Mouse (Mus musculus) limb, embryonic 14.5 days (tissue): Measurements from ENCODE around the gene Armcx6. TPM values are rescaled to one million over a fixed set of nuclear protein-coding genes. Genes with fewer than 3 reads are reported as not detected.

ENCODE experiments used
- ATAC-seq: fragments of 200-750 bp; cut with Nextera tagmentation; 2 replicates; pipeline ENCODE4 v1.8.0; 2017; ENCODE audit warnings: low read depth, moderate number of reproducible peaks, moderate TSS enrichment; ENCODE audit not compliant: low FRiP score
- DNase-seq: peaks from one replicate; pipeline ENCODE4 v3.0.0-alpha.2; 2015; ENCODE audit warnings: low spot score
- H3K27ac ChIP-seq: fragments of 300-500 bp; sonication (generic); replicated peaks from 2 replicates; pipeline ENCODE4 v1.5.1; 2014; ENCODE audit warnings: low read depth, mild to moderate bottlenecking, low read length, moderate library complexity, mixed read lengths
- H3K27me3 ChIP-seq: fragments of 300-500 bp; sonication (generic); 2 replicates; pipeline ENCODE4 v1.6.1; 2014; ENCODE audit warnings: low read length, mixed read lengths; ENCODE audit not compliant: control insufficient read depth, insufficient read depth
- H3K36me3 ChIP-seq: fragments of 300-500 bp; sonication (generic); 2 replicates; pipeline ENCODE4 v1.6.1; 2014; ENCODE audit warnings: mild to moderate bottlenecking, low read length, moderate library complexity, mixed read lengths; ENCODE audit not compliant: control insufficient read depth, insufficient read depth
- H3K4me1 ChIP-seq: fragments of 300-500 bp; sonication (generic); 2 replicates; pipeline ENCODE4 v1.6.1; 2014; ENCODE audit warnings: antibody characterized with exemption, low read length, mixed read lengths; ENCODE audit not compliant: control insufficient read depth, insufficient read depth
- H3K4me2 ChIP-seq: fragments of 300-500 bp; sonication (generic); replicated peaks from 2 replicates; pipeline ENCODE4 v1.6.1; 2014; ENCODE audit warnings: low read depth, mild to moderate bottlenecking, low read length, moderate library complexity; ENCODE audit not compliant: severe bottlenecking
- H3K4me3 ChIP-seq: fragments of 300-500 bp; sonication (generic); replicated peaks from 2 replicates; pipeline ENCODE4 v1.5.1; 2014; ENCODE audit warnings: low read length
- H3K9ac ChIP-seq: fragments of 300-500 bp; sonication (generic); 2 replicates; pipeline ENCODE4 v1.6.1; 2014; ENCODE audit warnings: mild to moderate bottlenecking, low read depth, low read length, moderate library complexity; ENCODE audit not compliant: severe bottlenecking
- H3K9me3 ChIP-seq: fragments of 300-500 bp; sonication (generic); 2 replicates; pipeline ENCODE4 v1.6.1; 2016; ENCODE audit warnings: low read length; ENCODE audit not compliant: control insufficient read depth
- POLR2A ChIP-seq: fragments of 200-500 bp; IDR thresholded peaks from 2 replicates; pipeline ENCODE4 v1.8.0; 2012; ENCODE audit warnings: inconsistent platforms, mild to moderate bottlenecking, moderate library complexity, borderline replicate concordance; ENCODE audit not compliant: insufficient read depth, insufficient read length; ENCODE audit errors: extremely low read depth
- WGBS: fragments of 180-500 bp; shearing (Covaris S2); extraction: QIAGEN DNeasy Blood & Tissue Kit; methylation state at CpG from one replicate; pipeline ENCODE4 v1.1.7; 2014; 5-methylcytosine and 5-hydroxymethylcytosine counted together
- polyA plus RNA-seq, 2 experiments: library from polyadenylated mRNA; depleted of rRNA in 1 of 2; stranded (reverse) in 1 of 2; unstranded in 1 of 2; fragments of >200 nt; fragmentation: Nextera tagmentation in 1 of 2; extraction: Ambion mirVana in 1 of 2; gene quantifications; 2 replicates each; pipeline versions ENCODE4 v1.2.1 to v1.2.3; 2012 to 2014

Gene Armcx6
- polyA plus RNA-seq, 2 experiments, result 34.5 to 49.3 TPM

GRCm38 (mm10) chrX:134756434-134757292, 5.4 kb upstream of the Armcx6 start, which contains the start of gene Armcx3:
Gene Armcx3, plus strand, starts transcription at chrX:134756595.
- Histone ChIP-seq H3K9ac (peak within 1 kb of the TSS; percentile 72), H3K36me3 (no peaks in the 10 kb centered on the region), H3K4me3 (peak within 1 kb of the TSS; percentile 63), H3K4me1 (no peaks in the 10 kb centered on the region), H3K9me3 (no peaks in the 10 kb centered on the region), H3K27me3 (no peaks in the 10 kb centered on the region), H3K27ac (peak within 1 kb of the TSS; percentile 67), H3K4me2 (peak within 1 kb of the TSS; percentile 47)
- ATAC-seq, result peak; percentile 93
- TF ChIP-seq POLR2A, result no peak
- 24% methylated on average over 41 of the region's 46 CpGs for WGBS
- DNase-seq, result peak; percentile 84

GRCm38 (mm10) chrX:134752584-134752983, 1.4 kb upstream of the Armcx6 start:
- Histone ChIP-seq H3K27ac (no peak overlapping the region), H3K9ac (no peak overlapping the region), H3K4me2 (no peak overlapping the region), H3K4me3 (no peak overlapping the region), H3K27me3 (no peaks in the 10 kb centered on the region), H3K9me3 (no peaks in the 10 kb centered on the region), H3K36me3 (no peaks in the 10 kb centered on the region), H3K4me1 (peaks cover 2% of the 10 kb centered on the region; the same call in 1 of the 2 replicates)
- DNase-seq, result peak; percentile 14
- TF ChIP-seq POLR2A, result no peak
- ATAC-seq, result no peak
- 26% methylated on average over 4 of the region's 4 CpGs for WGBS

- H3K4me2 ChIP-seq, result no peak overlapping the region
- TF ChIP-seq POLR2A, result no peak
- no peaks in the 10 kb centered on the region for H3K9me3 ChIP-seq
- no peak overlapping the region for H3K4me3 ChIP-seq
- H3K9ac ChIP-seq, result no peak overlapping the region
- H3K36me3 ChIP-seq, result no peaks in the 10 kb centered on the region
- WGBS, result 47% methylated on average over 2 of the region's 2 CpGs
- DNase-seq (no peak), ATAC-seq (no peak)
- peaks cover 2% of the 10 kb centered on the region; the same call in 1 of the 2 replicates for H3K4me1 ChIP-seq
- no peaks in the 10 kb centered on the region for H3K27me3 ChIP-seq
- H3K27ac ChIP-seq, result no peak overlapping the region
Observed at GRCm38 (mm10) chrX:134751910-134752309, 693 bp upstream of the Armcx6 start.

DNA sequence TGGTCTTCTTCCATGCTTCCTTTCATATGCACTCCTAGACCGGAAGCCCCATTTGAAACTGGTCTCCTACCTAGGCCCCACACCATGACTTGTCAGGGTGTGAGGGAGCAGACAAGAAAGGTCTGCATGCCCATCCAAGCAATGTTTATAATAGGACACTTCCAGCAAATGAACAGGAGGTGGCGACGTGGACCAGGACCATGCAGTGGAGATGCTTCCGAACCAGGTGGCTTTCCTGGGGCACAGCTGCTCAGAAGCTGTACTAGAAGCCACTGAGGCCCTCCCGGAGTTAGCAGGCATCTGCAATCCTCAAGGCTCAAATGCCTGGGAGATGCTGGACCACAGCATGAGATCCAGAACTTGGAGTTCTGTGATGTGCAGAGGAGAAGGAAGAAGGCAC, 4.8 kb downstream of the Armcx6 start:
- no peaks in the 10 kb centered on the region for H3K36me3 ChIP-seq
- ATAC-seq, result peak; percentile 36; the same call in 1 of the 2 replicates
- no peaks in the 10 kb centered on the region for H3K9me3 ChIP-seq
- no peak overlapping the region for H3K27ac ChIP-seq
- no peak overlapping the region for H3K4me2 ChIP-seq
- peak; percentile 55 for DNase-seq
- H3K9ac ChIP-seq, result no peak overlapping the region
- no peaks in the 10 kb centered on the region for H3K27me3 ChIP-seq
- H3K4me1 ChIP-seq, result peaks cover 2% of the 10 kb centered on the region; the same call in 1 of the 2 replicates
- 24% methylated on average over 5 of the region's 5 CpGs for WGBS
- TF ChIP-seq POLR2A, result no peak
- H3K4me3 ChIP-seq, result no peak overlapping the region

DNA sequence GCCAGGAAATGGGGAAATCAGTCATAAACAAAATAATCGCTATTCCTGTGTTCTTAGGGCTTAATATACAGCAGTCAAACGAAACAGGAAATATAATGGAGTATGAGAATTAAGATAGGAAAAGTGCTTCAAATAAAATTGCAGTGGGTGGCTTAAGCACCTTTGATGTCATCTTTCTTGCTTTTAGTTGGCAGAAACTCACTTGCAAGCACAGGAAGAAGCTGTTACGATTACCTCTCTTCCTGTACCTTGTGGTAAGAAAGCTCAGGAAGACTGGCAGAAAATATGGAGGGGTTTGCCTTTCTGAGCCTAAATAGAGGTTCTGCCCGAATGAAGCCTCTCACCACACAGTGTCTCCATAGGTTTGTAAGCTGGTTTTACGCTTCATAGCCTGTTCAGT, 9.4 kb downstream of the Armcx6 start:
- no peaks in the 10 kb centered on the region for H3K9me3 ChIP-seq
- TF ChIP-seq POLR2A, result no peak
- DNase-seq (no peak), ATAC-seq (no peak)
- H3K9ac ChIP-seq, result no peak overlapping the region
- no peak overlapping the region for H3K27ac ChIP-seq
- H3K4me2 ChIP-seq, result no peak overlapping the region
- no peak overlapping the region for H3K4me3 ChIP-seq
- no peaks in the 10 kb centered on the region for H3K36me3 ChIP-seq
- no peaks in the 10 kb centered on the region for H3K27me3 ChIP-seq
- no peaks in the 10 kb centered on the region for H3K4me1 ChIP-seq
- 69% methylated on average over 5 of the region's 5 CpGs for WGBS

GRCm38 (mm10) chrX:134739160-134739559, 12.1 kb downstream of the Armcx6 start:
- TF ChIP-seq POLR2A, result no peak
- Histone ChIP-seq H3K36me3 (no peaks in the 10 kb centered on the region), H3K27ac (no peak overlapping the region), H3K4me2 (no peak overlapping the region), H3K4me1 (no peaks in the 10 kb centered on the region), H3K27me3 (no peaks in the 10 kb centered on the region), H3K4me3 (no peak overlapping the region), H3K9ac (no peak overlapping the region), H3K9me3 (no peaks in the 10 kb centered on the region)
- ATAC-seq, result no peak
- 73% methylated on average over 4 of the region's 4 CpGs for WGBS
- DNase-seq, result no peak
